Mouse (Mus musculus) liver, embryonic 16.5 days (tissue): ENCODE measurements around the gene Maml2. TPM values are rescaled to one million over a fixed set of nuclear protein-coding genes. Genes with fewer than 3 reads are reported as not detected.

Source experiments
- ATAC-seq: fragments of 200-750 bp; cut with Nextera tagmentation; 2 replicates; pipeline ENCODE4 v1.8.0; 2017; ENCODE audit warnings: low read depth, mild to moderate bottlenecking, moderate number of reproducible peaks, moderate library complexity
- H3K27ac ChIP-seq: fragments of 300-500 bp; sonication (generic); 2 replicates; pipeline ENCODE4 v1.5.1; 2014; ENCODE audit warnings: mild to moderate bottlenecking, low read length
- H3K27me3 ChIP-seq: fragments of 300-500 bp; sonication (generic); 2 replicates; pipeline ENCODE4 v1.6.1; 2014; ENCODE audit warnings: low read depth, low read length, mixed read lengths; ENCODE audit not compliant: control insufficient read depth, insufficient read depth
- H3K36me3 ChIP-seq: fragments of 300-500 bp; sonication (generic); 2 replicates; pipeline ENCODE4 v1.6.1; 2014; ENCODE audit warnings: mild to moderate bottlenecking; ENCODE audit not compliant: control insufficient read depth, insufficient read depth
- H3K4me1 ChIP-seq: fragments of 300-500 bp; sonication (generic); 2 replicates; pipeline ENCODE4 v1.6.1; 2014; ENCODE audit warnings: low read depth, low read length, mixed read lengths; ENCODE audit not compliant: control insufficient read depth
- H3K4me2 ChIP-seq: fragments of 300-500 bp; sonication (generic); 2 replicates; pipeline ENCODE4 v1.6.1; 2014; ENCODE audit warnings: low read depth, low read length, mixed read lengths
- H3K4me3 ChIP-seq: fragments of 300-500 bp; sonication (generic); 2 replicates; pipeline ENCODE4 v1.5.1; 2014; ENCODE audit warnings: low read depth, mild to moderate bottlenecking, low read length
- H3K9ac ChIP-seq: fragments of 300-500 bp; sonication (generic); 2 replicates; pipeline ENCODE4 v1.6.1; 2014; ENCODE audit warnings: low read depth, low read length
- H3K9me3 ChIP-seq: fragments of 300-500 bp; sonication (generic); replicated peaks from 2 replicates; pipeline ENCODE4 v1.6.1; 2016; ENCODE audit warnings: low read length; ENCODE audit not compliant: control insufficient read depth
- WGBS: fragments of 180-500 bp; shearing (Covaris S2); extraction: QIAGEN DNeasy Blood & Tissue Kit; methylation state at CpG from one replicate; pipeline ENCODE4 v1.1.7; 2014; ENCODE audit not compliant: insufficient replicate concordance; 5-methylcytosine and 5-hydroxymethylcytosine counted together
- polyA plus RNA-seq: library from polyadenylated mRNA; unstranded; fragments of >200 nt; fragmentation: Nextera tagmentation; extraction: Ambion mirVana; gene quantifications from 2 replicates; pipeline ENCODE4 v1.2.1, GENCODE M21; 2015

Maml2 gene
- polyA plus RNA-seq, 1 experiment from 2014 or later: 0.96 TPM

GRCm38 (mm10) chr9:13454651-13455123 is 156.9 kb downstream of the Maml2 start:
- Histone ChIP-seq H3K27me3 (no peaks in the 10 kb centered on the region), H3K9me3 (no peaks in the 10 kb centered on the region), H3K36me3 (no peaks in the 10 kb centered on the region), H3K9ac (no peak overlapping the region), H3K4me3 (no peak overlapping the region), H3K4me2 (no peak overlapping the region), H3K27ac (no peak overlapping the region), H3K4me1 (no peaks in the 10 kb centered on the region)
- WGBS: 45% methylated on average over 7 of the region's 7 CpGs
- ATAC-seq: no peak

- WGBS: 55% methylated on average over 1 of the region's 1 CpGs
- Histone ChIP-seq H3K27me3 (no peaks in the 10 kb centered on the region), H3K27ac (no peak overlapping the region), H3K36me3 (no peaks in the 10 kb centered on the region), H3K4me1 (no peaks in the 10 kb centered on the region), H3K4me3 (no peak overlapping the region), H3K4me2 (no peak overlapping the region), H3K9ac (no peak overlapping the region), H3K9me3 (no peaks in the 10 kb centered on the region)
- no peak for ATAC-seq
Measured at GRCm38 (mm10) chr9:13455231-13455630, 157.5 kb downstream of the Maml2 start.

- no peaks in the 10 kb centered on the region for H3K9me3 ChIP-seq
- no peak overlapping the region for H3K4me2 ChIP-seq
- WGBS: 71% methylated on average over 6 of the region's 6 CpGs
Measured at GRCm38 (mm10) chr9:13457774-13458173, 160.0 kb downstream of the Maml2 start.

GRCm38 (mm10) chr9:13459371-13459770 is 161.6 kb downstream of the Maml2 start:
- 47% methylated on average over 1 of the region's 1 CpGs for WGBS

More at GRCm38 (mm10) chr9:13457774-13458173, 160.0 kb downstream of the Maml2 start:
- no peaks in the 10 kb centered on the region for H3K27me3 ChIP-seq
- no peak overlapping the region for H3K27ac ChIP-seq
- no peak overlapping the region for H3K9ac ChIP-seq
- no peaks in the 10 kb centered on the region for H3K36me3 ChIP-seq
- ATAC-seq: no peak
- no peak overlapping the region for H3K4me3 ChIP-seq
- no peaks in the 10 kb centered on the region for H3K4me1 ChIP-seq

GRCm38 (mm10) chr9:13460012-13460411 is 162.3 kb downstream of the Maml2 start:
- no peaks in the 10 kb centered on the region for H3K4me1 ChIP-seq
- H3K4me2 ChIP-seq: no peak overlapping the region
- H3K36me3 ChIP-seq: no peaks in the 10 kb centered on the region
- H3K9me3 ChIP-seq: no peaks in the 10 kb centered on the region
- H3K27ac ChIP-seq: no peak overlapping the region
- no peak overlapping the region for H3K9ac ChIP-seq
- no peaks in the 10 kb centered on the region for H3K27me3 ChIP-seq
- 75% methylated on average over 3 of the region's 3 CpGs for WGBS
- ATAC-seq: no peak
- H3K4me3 ChIP-seq: no peak overlapping the region

More at GRCm38 (mm10) chr9:13459371-13459770, 161.6 kb downstream of the Maml2 start:
- H3K27me3 ChIP-seq: no peaks in the 10 kb centered on the region
- no peak overlapping the region for H3K9ac ChIP-seq
- no peak overlapping the region for H3K4me3 ChIP-seq
- no peaks in the 10 kb centered on the region for H3K9me3 ChIP-seq
- no peak overlapping the region for H3K4me2 ChIP-seq
- ATAC-seq: no peak
- H3K36me3 ChIP-seq: no peaks in the 10 kb centered on the region
- H3K4me1 ChIP-seq: no peaks in the 10 kb centered on the region
- no peak overlapping the region for H3K27ac ChIP-seq

- H3K4me3 ChIP-seq: no peak overlapping the region
- 71% methylated on average over 1 of the region's 1 CpGs for WGBS
- H3K27ac ChIP-seq: no peak overlapping the region
- no peak for ATAC-seq
- no peaks in the 10 kb centered on the region for H3K27me3 ChIP-seq
- H3K4me1 ChIP-seq: no peaks in the 10 kb centered on the region
- H3K9me3 ChIP-seq: no peaks in the 10 kb centered on the region
- H3K9ac ChIP-seq: no peak overlapping the region
- H3K4me2 ChIP-seq: no peak overlapping the region
- no peaks in the 10 kb centered on the region for H3K36me3 ChIP-seq
Measured at GRCm38 (mm10) chr9:13460926-13461325, 163.2 kb downstream of the Maml2 start.

GRCm38 (mm10) chr9:13465358-13466020 is 167.7 kb downstream of the Maml2 start:
- Histone ChIP-seq H3K9me3 (no peaks in the 10 kb centered on the region), H3K9ac (no peak overlapping the region), H3K36me3 (no peaks in the 10 kb centered on the region), H3K4me2 (no peak overlapping the region), H3K4me1 (peaks cover 2% of the 10 kb centered on the region; the same call in 1 of the 2 replicates), H3K27ac (no peak overlapping the region), H3K4me3 (no peak overlapping the region), H3K27me3 (no peaks in the 10 kb centered on the region)
- 48% methylated on average over 4 of the region's 4 CpGs for WGBS
- ATAC-seq: no peak

- no peaks in the 10 kb centered on the region for H3K36me3 ChIP-seq
- no peak overlapping the region for H3K9ac ChIP-seq
- no peak overlapping the region for H3K4me3 ChIP-seq
- ATAC-seq: no peak
- no peak overlapping the region for H3K4me2 ChIP-seq
- H3K27ac ChIP-seq: no peak overlapping the region
- H3K9me3 ChIP-seq: no peaks in the 10 kb centered on the region
- WGBS: 26% methylated on average over 4 of the region's 4 CpGs
- H3K4me1 ChIP-seq: peaks cover 2% of the 10 kb centered on the region; the same call in 1 of the 2 replicates
- H3K27me3 ChIP-seq: no peaks in the 10 kb centered on the region
Measured at GRCm38 (mm10) chr9:13466351-13466750, 168.6 kb downstream of the Maml2 start.

GRCm38 (mm10) chr9:13466816-13467215 is 169.1 kb downstream of the Maml2 start:
- WGBS: 23% methylated on average over 10 of the region's 10 CpGs
- Histone ChIP-seq H3K9me3 (no peaks in the 10 kb centered on the region), H3K9ac (no peak overlapping the region), H3K4me1 (peaks cover 2% of the 10 kb centered on the region; the same call in 1 of the 2 replicates), H3K27ac (no peak overlapping the region), H3K4me2 (peak overlapping the region; percentile 21; the same call in 1 of the 2 replicates), H3K36me3 (no peaks in the 10 kb centered on the region), H3K27me3 (no peaks in the 10 kb centered on the region), H3K4me3 (no peak overlapping the region)
- ATAC-seq: no peak
